Mouse (Mus musculus): ENCODE measurements at regions not wholly inside any gene's neighbourhood (a gene's known extent, or its start where the extent isn't known, plus 50 kb on each side); places are given as distances from the start of the nearest gene placed in this dataset.

- DNase-seq (ENCODE audit: low spot score in 2 of 2) = no peak
- intact Hi-C loops (cut with DNase I) = no loop called here
These were observed 50.3 kb downstream of the Anapc15-ps start for GRCm38 (mm10) chr10:95622879-95623517.

DNA sequence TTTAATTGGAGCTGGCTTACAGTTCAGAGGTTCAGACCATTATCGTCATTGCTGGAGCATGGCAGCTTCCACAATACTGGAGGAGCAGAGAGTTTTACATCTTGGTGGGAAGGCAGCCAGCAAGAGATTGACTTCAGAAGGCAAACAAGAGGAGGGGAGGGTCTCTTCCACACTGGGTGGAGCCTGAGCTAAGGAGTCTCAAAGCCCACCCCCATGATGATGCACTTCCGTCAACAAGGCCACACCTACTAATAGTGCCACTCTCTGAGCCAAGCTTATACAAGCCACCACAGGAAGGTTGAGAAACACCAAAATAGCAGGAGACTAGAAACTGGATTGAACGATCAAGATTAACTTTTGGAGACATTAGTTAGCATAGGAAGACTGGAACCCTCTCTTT is 52.5 kb downstream of the Anapc15-ps start:
- DNase-seq (ENCODE audit: low spot score in 2 of 2) = no peak
- intact Hi-C loops (cut with DNase I) = no loop called here

DNA sequence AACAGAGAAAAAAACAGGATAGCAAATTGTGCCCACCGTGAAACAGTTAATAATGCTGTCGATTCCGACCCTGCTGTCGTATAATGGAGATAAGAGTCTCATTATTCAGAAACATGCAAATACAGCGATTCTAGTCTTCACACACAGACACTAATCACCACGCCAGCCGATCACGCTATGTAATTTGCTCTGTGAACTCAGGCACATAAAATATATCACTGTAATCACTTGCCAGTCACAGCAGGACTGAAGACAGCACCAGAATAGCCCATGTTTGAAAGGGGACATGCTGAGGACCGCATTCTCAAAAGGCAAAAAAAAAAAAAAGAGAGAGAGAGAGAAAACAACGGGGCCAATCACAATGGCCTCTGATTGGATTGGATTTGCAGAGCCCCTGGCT is 53.6 kb downstream of the Anapc15-ps start:
- intact Hi-C loops (cut with DNase I) = loop anchor here (5.0 kb wide), 2 partner anchors 57 to 138 kb away; partner anchors contain the start of gene Nudt4
- no peak for DNase-seq (ENCODE audit: low spot score in 2 of 2)

DNA sequence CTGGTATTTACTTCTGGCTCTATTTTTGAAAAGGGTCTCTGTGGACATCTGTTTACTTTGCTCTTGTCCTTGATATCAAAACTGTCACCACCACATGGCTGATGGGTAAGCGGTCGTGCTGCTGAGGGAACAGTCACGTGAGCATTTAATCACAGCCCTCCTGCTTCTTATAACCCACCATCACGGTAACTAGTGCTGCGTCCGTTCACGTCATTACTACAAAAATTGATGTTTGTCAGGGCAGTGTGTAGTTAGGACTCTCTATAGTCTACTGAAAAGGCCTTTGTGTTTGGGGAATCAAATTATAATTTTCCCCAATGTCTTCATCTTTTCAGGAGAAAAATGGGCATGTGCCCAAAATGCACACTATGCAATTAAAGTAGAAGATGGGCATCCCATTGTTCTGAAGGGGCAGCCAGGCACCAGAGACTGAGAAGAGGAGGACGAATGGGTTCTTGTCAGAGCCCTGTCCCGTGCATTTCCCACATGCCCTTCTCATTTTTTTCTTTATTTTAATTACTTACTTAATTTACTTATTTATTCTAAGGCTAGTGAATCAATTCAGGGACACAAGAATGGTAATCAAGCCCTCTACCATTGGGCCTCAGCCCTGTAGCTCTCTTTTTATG is 54.6 kb upstream of the Nudt4 start:
- intact Hi-C loops (cut with DNase I) = loop anchor here (5.0 kb wide), 2 partner anchors 56 to 139 kb away; partner anchors contain the start of gene Nudt4

DNA sequence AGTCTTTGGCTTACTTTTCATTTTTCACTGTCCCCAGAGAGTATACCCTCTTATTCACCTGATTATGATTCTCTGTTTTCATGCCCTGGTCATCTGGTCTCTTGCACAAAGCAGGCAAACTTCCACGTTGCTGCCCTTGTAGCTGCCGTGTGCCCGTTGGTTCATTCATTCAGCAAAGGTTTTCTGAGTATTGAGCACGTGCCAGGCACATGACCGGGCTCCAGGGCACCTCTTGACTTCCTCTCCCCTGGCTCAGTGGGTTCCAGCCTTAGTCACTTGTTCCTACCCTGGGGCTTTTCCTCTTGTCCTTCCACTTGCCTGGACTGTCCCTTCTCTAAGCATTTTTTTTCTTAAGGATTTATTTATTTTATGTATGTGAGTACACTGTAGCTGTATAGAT is 52.9 kb upstream of the Nudt4 start:
- no peak for DNase-seq (ENCODE audit: low spot score in 2 of 2)
- intact Hi-C loops (cut with DNase I) = loop anchor here (5.0 kb wide), 2 partner anchors 55 to 140 kb away; partner anchors contain the start of gene Nudt4

More for the DNA sequence above, 54.6 kb upstream of the Nudt4 start:
- no peak for DNase-seq (ENCODE audit: low spot score in 2 of 2)

GRCm38 (mm10) chr10:95615849-95616650 is 52.1 kb upstream of the Nudt4 start:
- intact Hi-C loops (cut with DNase I) = loop anchor here (5.0 kb wide), 2 partner anchors 54 to 141 kb away; partner anchors contain the start of gene Nudt4
- DNase-seq (ENCODE audit: low spot score in 2 of 2) = peak in 1 of 2 experiments; percentile 88
